Mouse (Mus musculus) embryonic fibroblast, embryonic 13.5 days (primary cell): ENCODE results near the gene Lzts2.

ENCODE experiments used
- CTCF ChIP-seq: IDR thresholded peaks from 2 replicates; pipeline ENCODE4 v1.5.1; 2011; ENCODE audit warnings: mild to moderate bottlenecking, control low read depth, low read length, moderate library complexity, borderline replicate concordance; ENCODE audit not compliant: insufficient read depth
- POLR2A ChIP-seq: IDR thresholded peaks from 2 replicates; pipeline ENCODE4 v1.6.1; 2011; ENCODE audit warnings: low read depth, mild to moderate bottlenecking, control low read depth, low read length, moderate library complexity

DNA sequence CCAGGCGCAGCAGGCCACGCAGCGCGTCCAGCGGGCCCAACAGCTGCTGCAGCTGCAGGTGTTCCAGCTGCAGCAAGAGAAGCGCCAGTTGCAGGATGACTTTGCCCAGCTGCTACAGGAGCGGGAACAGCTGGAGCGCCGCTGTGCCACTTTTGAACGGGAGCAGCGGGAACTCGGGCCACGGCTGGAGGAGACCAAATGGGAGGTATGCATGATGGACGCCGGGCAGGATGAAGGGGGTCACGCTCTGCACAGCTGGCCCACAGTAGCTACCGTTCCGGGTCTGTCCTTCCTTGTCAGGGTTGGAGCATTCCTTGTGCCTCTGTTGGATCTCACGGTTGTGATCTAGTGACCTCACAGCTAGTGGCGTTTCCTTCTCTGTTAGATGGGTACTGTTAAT, 10.6 kb downstream of the Lzts2 start:
- TF ChIP-seq CTCF, result no peak
- TF ChIP-seq POLR2A, result no peak
